Mouse (Mus musculus): ENCODE data around the gene Akna. TPM values are rescaled to one million over a fixed set of nuclear protein-coding genes. Genes with fewer than 3 reads are reported as not detected.
A peak's percentile ranks its signal among the peaks of the same experiment; 100 is the strongest.

Gene Akna
- polyA plus RNA-seq, 1 experiment from 2014 or later: 5.2 TPM

DNA sequence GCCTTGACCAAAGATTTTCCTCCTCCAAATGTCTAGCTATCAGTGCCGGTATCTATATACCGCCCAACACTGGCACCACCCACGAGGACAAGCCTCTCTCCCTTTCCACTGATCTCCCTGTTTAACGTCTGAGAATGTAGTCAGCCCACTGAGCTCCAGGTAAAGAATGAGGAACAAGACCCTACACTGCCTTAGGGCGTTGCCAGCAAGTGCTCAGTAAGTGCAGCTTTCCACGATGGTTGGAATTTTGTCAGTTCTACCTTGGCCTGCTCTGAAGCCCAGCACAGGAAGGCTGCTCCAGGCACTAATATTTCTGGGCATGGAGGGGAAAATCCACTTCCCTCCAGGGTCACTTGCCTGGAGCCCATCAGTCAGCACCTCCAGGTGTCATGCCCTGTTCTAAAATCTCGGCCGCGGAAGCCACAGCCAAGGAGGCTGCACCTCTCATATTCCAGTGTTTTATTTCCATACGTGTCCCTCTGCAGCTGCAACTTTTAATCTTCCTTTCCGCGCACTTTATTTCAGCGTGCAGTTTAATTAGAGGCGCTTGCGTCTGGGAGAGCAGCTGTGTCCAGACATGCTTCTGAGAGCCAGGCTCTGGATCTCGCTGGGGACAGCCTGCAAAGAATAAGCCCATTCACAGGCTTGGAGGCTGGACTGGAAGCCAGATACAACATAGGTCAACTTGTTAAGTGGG, 34.1 kb upstream of the Akna start:
- Histone ChIP-seq H3K27me3 (replicated peaks; ENCODE audit: control insufficient read depth, insufficient read depth, low read length) (no peaks in the 10 kb centered on the region), H3K9ac (ENCODE audit: low read depth, low read length) (0 out of 2 replicates have a peak overlapping the region, but pooled peaks have one; percentile 19), H3K27ac (replicated peaks; ENCODE audit: low read depth, low read length) (peak overlapping the region; percentile 65; the same call in 1 of the 2 replicates), H3K4me3 (ENCODE audit: low read depth, low read length) (no peak overlapping the region), H3K4me2 (ENCODE audit: low read depth, low read length) (no peak overlapping the region), H3K36me3 (ENCODE audit: control insufficient read depth, insufficient read depth, low read length) (no peaks in the 10 kb centered on the region), H3K9me3 (ENCODE audit: control insufficient read depth, low read length) (peaks cover 4% of the 10 kb centered on the region; the same call in 1 of the 2 replicates), H3K4me1 (ENCODE audit: control insufficient read depth, insufficient read depth, low read length) (peaks cover 8% of the 10 kb centered on the region; the same call in 1 of the 2 replicates)
- DNase-seq (ENCODE audit: low spot score): peak; percentile 83
- WGBS: 42% methylated on average over 16 of the region's 16 CpGs
- ATAC-seq (ENCODE audit: low read depth): peak; percentile 81

DNA sequence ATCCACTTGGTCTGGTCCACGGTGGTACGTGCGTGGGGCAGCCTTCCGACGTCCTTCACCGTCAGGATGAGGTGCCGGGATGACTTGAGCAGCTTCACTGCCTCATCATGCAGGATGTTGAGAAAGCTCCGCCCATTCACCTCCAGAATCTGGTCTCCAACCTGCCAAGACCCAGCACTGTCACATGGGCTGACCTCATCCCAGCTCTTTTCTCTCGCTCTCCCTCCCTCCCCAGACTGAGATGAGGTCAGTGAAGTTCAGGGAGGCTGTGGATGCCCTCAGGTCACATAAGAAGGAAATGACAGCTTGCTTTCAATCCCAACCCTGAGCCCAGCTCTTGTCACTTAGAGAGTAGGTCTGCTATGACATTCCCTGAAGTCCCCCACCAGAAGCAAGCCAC, 32.2 kb upstream of the Akna start:
- Histone ChIP-seq H3K9me3 (ENCODE audit: control insufficient read depth, low read length) (peaks cover 4% of the 10 kb centered on the region; the same call in 1 of the 2 replicates), H3K9ac (ENCODE audit: low read depth, low read length) (no peak overlapping the region), H3K4me1 (ENCODE audit: control insufficient read depth, insufficient read depth, low read length) (peaks cover 8% of the 10 kb centered on the region; the same call in 1 of the 2 replicates), H3K36me3 (ENCODE audit: control insufficient read depth, insufficient read depth, low read length) (no peaks in the 10 kb centered on the region), H3K27me3 (replicated peaks; ENCODE audit: control insufficient read depth, insufficient read depth, low read length) (no peaks in the 10 kb centered on the region), H3K4me2 (ENCODE audit: low read depth, low read length) (no peak overlapping the region), H3K4me3 (ENCODE audit: low read depth, low read length) (no peak overlapping the region), H3K27ac (replicated peaks; ENCODE audit: low read depth, low read length) (no peak overlapping the region)
- 87% methylated on average over 9 of the region's 9 CpGs for WGBS
- no peak for ATAC-seq (ENCODE audit: low read depth)
- no peak for DNase-seq (ENCODE audit: low spot score)

DNA sequence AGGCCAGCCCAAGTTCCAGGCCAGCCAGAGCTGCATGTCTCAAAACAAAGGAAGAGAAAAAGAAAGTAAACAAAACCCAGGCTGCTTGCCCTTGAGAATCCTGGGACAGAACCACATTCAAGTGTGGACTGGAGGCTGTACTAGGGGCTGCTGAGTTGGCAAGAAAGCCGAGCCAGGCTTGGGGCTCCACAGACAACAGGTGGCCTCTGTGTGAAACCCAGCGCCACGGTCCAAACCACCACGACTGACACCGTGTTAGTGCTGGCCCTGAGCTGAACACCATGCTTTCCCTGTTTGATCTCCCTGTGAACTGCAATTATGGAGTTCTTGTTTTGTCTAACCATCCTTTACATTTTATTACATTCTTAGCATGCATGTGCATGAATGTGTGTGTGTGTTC, 27.9 kb upstream of the Akna start:
- H3K9ac ChIP-seq (ENCODE audit: low read depth, low read length): no peak overlapping the region
- no peaks in the 10 kb centered on the region for H3K36me3 ChIP-seq (ENCODE audit: control insufficient read depth, insufficient read depth, low read length)
- no peak overlapping the region for H3K4me3 ChIP-seq (ENCODE audit: low read depth, low read length)
- H3K27ac ChIP-seq (replicated peaks; ENCODE audit: low read depth, low read length): no peak overlapping the region
- no peaks in the 10 kb centered on the region for H3K4me1 ChIP-seq (ENCODE audit: control insufficient read depth, insufficient read depth, low read length)
- H3K27me3 ChIP-seq (replicated peaks; ENCODE audit: control insufficient read depth, insufficient read depth, low read length): no peaks in the 10 kb centered on the region
- ATAC-seq (ENCODE audit: low read depth): no peak
- DNase-seq (ENCODE audit: low spot score): no peak
- H3K4me2 ChIP-seq (ENCODE audit: low read depth, low read length): no peak overlapping the region
- no peaks in the 10 kb centered on the region for H3K9me3 ChIP-seq (ENCODE audit: control insufficient read depth, low read length)
- WGBS: 59% methylated on average over 5 of the region's 5 CpGs

DNA sequence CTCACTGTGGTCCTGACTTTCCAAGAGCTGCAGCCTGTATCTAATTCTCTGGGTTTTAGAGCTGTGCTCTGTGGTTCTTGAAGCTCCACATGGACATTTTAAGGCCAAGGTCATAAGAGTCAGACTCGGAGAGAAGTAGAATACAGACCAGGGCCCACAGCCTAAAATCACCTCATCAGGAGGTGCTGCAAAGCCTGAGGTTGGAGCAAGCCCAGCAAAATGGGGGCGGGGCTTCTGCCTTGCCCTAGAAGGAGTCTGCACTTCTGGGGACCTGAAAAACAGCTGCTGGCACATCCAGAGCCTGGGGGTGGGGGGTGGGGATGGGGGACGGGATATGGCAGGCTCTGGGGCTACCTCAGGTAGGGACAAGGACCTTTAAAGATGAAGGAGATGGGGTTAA, 27.2 kb upstream of the Akna start:
- no peaks in the 10 kb centered on the region for H3K36me3 ChIP-seq (ENCODE audit: control insufficient read depth, insufficient read depth, low read length)
- no peak overlapping the region for H3K4me3 ChIP-seq (ENCODE audit: low read depth, low read length)
- H3K27ac ChIP-seq (replicated peaks; ENCODE audit: low read depth, low read length): no peak overlapping the region
- DNase-seq (ENCODE audit: low spot score) (no peak), ATAC-seq (ENCODE audit: low read depth) (no peak)
- no peaks in the 10 kb centered on the region for H3K27me3 ChIP-seq (replicated peaks; ENCODE audit: control insufficient read depth, insufficient read depth, low read length)
- no peaks in the 10 kb centered on the region for H3K9me3 ChIP-seq (ENCODE audit: control insufficient read depth, low read length)
- 46% methylated on average over 3 of the region's 3 CpGs for WGBS
- no peak overlapping the region for H3K4me2 ChIP-seq (ENCODE audit: low read depth, low read length)
- H3K4me1 ChIP-seq (ENCODE audit: control insufficient read depth, insufficient read depth, low read length): no peaks in the 10 kb centered on the region
- no peak overlapping the region for H3K9ac ChIP-seq (ENCODE audit: low read depth, low read length)

DNA sequence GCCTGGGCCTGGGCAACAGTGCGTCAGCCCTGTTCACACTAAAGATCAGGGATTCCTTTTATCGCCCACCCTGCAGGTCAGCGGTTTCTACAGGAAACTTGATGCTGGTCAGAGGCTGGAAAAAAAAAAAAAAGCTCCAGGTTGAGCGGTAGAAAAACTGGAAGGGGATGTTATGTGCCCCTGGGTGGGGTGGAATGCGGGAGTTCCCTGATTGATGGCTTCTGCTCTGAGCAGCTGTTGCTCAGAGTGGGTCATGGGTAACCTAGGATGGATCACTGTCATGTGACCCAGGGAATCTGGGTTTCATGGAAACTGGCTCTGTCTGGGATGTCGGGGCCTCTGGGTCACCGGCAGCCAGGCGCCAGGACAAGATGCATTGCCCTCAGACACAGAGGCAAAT, 23.2 kb upstream of the Akna start:
- no peaks in the 10 kb centered on the region for H3K4me1 ChIP-seq (ENCODE audit: control insufficient read depth, insufficient read depth, low read length)
- no peak overlapping the region for H3K4me2 ChIP-seq (ENCODE audit: low read depth, low read length)
- H3K27ac ChIP-seq (replicated peaks; ENCODE audit: low read depth, low read length): no peak overlapping the region
- no peaks in the 10 kb centered on the region for H3K27me3 ChIP-seq (replicated peaks; ENCODE audit: control insufficient read depth, insufficient read depth, low read length)
- no peaks in the 10 kb centered on the region for H3K36me3 ChIP-seq (ENCODE audit: control insufficient read depth, insufficient read depth, low read length)
- ATAC-seq (ENCODE audit: low read depth): no peak
- WGBS: 53% methylated on average over 8 of the region's 8 CpGs
- DNase-seq (ENCODE audit: low spot score): no peak
- no peaks in the 10 kb centered on the region for H3K9me3 ChIP-seq (ENCODE audit: control insufficient read depth, low read length)
- no peak overlapping the region for H3K4me3 ChIP-seq (ENCODE audit: low read depth, low read length)
- H3K9ac ChIP-seq (ENCODE audit: low read depth, low read length): no peak overlapping the region

DNA sequence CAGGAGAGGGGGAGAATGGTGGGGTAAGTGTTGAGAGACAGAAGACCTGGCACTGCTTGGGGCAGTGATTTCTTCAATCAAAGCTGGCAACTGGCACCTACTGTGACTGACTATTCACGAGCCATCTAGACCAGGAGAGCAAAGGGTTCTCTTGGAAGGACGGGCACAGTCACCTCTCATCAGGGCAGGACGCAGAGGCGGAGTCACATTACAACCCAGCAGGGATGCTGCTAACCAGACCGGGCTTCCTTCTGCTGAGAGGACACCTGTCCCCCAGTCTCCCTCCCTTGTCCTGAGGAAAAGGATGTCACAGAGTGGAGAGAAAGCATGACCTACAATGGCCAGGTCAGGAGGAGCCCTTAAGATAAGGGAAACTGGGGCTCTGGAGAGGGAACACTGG, 20.7 kb upstream of the Akna start:
- no peaks in the 10 kb centered on the region for H3K4me1 ChIP-seq (ENCODE audit: control insufficient read depth, insufficient read depth, low read length)
- WGBS: 21% methylated on average over 5 of the region's 5 CpGs
- no peak overlapping the region for H3K27ac ChIP-seq (replicated peaks; ENCODE audit: low read depth, low read length)

DNA sequence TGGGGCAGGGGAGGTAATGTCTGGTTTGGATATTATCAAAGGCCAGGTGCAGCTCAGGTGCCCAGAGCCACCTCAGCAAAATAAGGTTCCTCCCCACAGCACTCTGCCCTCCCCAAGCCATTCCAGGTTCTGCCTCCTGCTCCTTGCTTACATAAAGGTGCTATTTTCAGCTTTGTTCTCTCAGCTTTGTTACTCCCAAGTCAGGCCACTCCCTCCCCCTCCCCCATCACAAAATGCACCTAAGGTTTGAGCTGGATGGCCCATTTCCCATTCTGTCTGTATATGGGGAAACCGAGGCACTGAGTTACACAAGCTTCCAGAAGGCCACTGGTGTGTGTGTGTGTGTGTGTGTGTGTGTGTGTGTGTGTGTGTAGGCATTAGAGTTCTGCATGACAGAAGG, 20.1 kb upstream of the Akna start:
- Histone ChIP-seq H3K4me2 (ENCODE audit: low read depth, low read length) (no peak overlapping the region), H3K4me3 (ENCODE audit: low read depth, low read length) (no peak overlapping the region), H3K9ac (ENCODE audit: low read depth, low read length) (no peak overlapping the region), H3K4me1 (ENCODE audit: control insufficient read depth, insufficient read depth, low read length) (no peaks in the 10 kb centered on the region), H3K9me3 (ENCODE audit: control insufficient read depth, low read length) (no peaks in the 10 kb centered on the region), H3K27me3 (replicated peaks; ENCODE audit: control insufficient read depth, insufficient read depth, low read length) (no peaks in the 10 kb centered on the region), H3K36me3 (ENCODE audit: control insufficient read depth, insufficient read depth, low read length) (no peaks in the 10 kb centered on the region), H3K27ac (replicated peaks; ENCODE audit: low read depth, low read length) (no peak overlapping the region)
- ATAC-seq (ENCODE audit: low read depth) (no peak), DNase-seq (ENCODE audit: low spot score) (no peak)
- WGBS: 75% methylated on average over 1 of the region's 1 CpGs

More for the DNA sequence above, 20.7 kb upstream of the Akna start:
- DNase-seq (ENCODE audit: low spot score) (no peak), ATAC-seq (ENCODE audit: low read depth) (no peak)
- no peaks in the 10 kb centered on the region for H3K9me3 ChIP-seq (ENCODE audit: control insufficient read depth, low read length)
- H3K27me3 ChIP-seq (replicated peaks; ENCODE audit: control insufficient read depth, insufficient read depth, low read length): no peaks in the 10 kb centered on the region
- H3K9ac ChIP-seq (ENCODE audit: low read depth, low read length): no peak overlapping the region
- H3K36me3 ChIP-seq (ENCODE audit: control insufficient read depth, insufficient read depth, low read length): no peaks in the 10 kb centered on the region
- H3K4me2 ChIP-seq (ENCODE audit: low read depth, low read length): no peak overlapping the region
- no peak overlapping the region for H3K4me3 ChIP-seq (ENCODE audit: low read depth, low read length)

DNA sequence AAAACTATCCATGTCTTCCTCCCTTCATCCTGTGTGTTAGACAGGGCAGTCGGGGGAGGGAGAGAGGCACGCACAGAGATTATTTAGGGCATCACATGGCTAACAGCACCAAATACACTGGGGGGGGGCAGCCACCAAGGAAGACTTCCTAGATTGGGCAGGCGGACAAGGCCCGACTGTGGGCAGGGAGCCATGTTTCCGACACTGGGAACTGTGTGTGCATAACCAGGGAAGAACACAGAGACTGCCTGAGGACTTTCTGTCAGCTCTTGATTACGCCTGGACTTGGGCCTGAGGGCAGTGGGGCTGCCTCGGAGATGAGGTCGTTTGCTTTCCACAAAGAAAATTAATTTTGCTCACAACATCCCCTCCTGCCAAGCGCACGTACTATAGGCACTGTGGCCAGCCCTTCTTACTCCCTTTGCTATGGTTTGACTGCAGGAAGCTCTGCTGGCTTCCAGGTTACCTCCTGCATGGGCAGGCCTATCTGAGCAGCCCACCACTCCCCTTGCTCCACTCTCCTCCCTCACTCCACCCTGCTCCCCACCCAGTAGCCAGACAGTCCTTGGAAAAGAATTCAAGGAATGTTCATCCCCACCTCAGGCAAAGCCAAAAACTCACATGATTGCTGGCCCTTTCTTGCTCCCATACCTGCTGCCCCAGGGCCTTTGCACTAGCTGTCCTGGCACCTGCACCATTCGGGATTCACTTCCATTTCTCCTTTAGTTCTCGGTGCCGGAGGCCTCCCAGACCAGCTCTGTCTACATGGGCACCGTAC, 17.2 kb upstream of the Akna start:
- Histone ChIP-seq H3K9ac (ENCODE audit: low read depth, low read length) (no peak overlapping the region), H3K4me3 (ENCODE audit: low read depth, low read length) (no peak overlapping the region), H3K36me3 (ENCODE audit: control insufficient read depth, insufficient read depth, low read length) (no peaks in the 10 kb centered on the region), H3K4me1 (ENCODE audit: control insufficient read depth, insufficient read depth, low read length) (peaks cover 2% of the 10 kb centered on the region; the same call in 1 of the 2 replicates), H3K4me2 (ENCODE audit: low read depth, low read length) (no peak overlapping the region), H3K27ac (replicated peaks; ENCODE audit: low read depth, low read length) (no peak overlapping the region), H3K27me3 (replicated peaks; ENCODE audit: control insufficient read depth, insufficient read depth, low read length) (no peaks in the 10 kb centered on the region), H3K9me3 (ENCODE audit: control insufficient read depth, low read length) (no peaks in the 10 kb centered on the region)
- ATAC-seq (ENCODE audit: low read depth): no peak
- WGBS: 56% methylated on average over 14 of the region's 14 CpGs
- no peak for DNase-seq (ENCODE audit: low spot score)

Data from embryonic facial prominence, embryonic 14.5 days (tissue).